Mouse (Mus musculus) testis, adult 2 months (tissue): ENCODE measurements around the gene Slc16a6. TPM values are rescaled to one million over a fixed set of nuclear protein-coding genes. Genes with fewer than 3 reads are reported as not detected.
"Not testable (repeated sequence)": the region's sequence is repeated elsewhere in the genome, so short reads cannot be mapped to it uniquely, and the experiment has no call there.

Experiments
- H3K27ac ChIP-seq: fragments of 200-500 bp; 2 replicates; pipeline ENCODE4 v1.5.1; 2012; ENCODE audit warnings: low read depth, low read length; ENCODE audit not compliant: control insufficient read depth, insufficient read depth
- H3K27me3 ChIP-seq: fragments of 200-500 bp; 2 replicates; pipeline ENCODE4 v1.6.1; 2012; ENCODE audit warnings: mild to moderate bottlenecking, low read length, moderate library complexity; ENCODE audit not compliant: control insufficient read depth, insufficient read depth
- H3K36me3 ChIP-seq: fragments of 200-500 bp; 2 replicates; pipeline ENCODE4 v1.6.1; 2012; ENCODE audit warnings: mild to moderate bottlenecking, low read length; ENCODE audit not compliant: control insufficient read depth, insufficient read depth
- H3K4me1 ChIP-seq: fragments of 200-500 bp; 2 replicates; pipeline ENCODE4 v1.6.1; 2012; ENCODE audit warnings: low read length; ENCODE audit not compliant: control insufficient read depth, insufficient read depth
- H3K4me3 ChIP-seq: fragments of 200-500 bp; 2 replicates; pipeline ENCODE4 v1.5.1; 2012; ENCODE audit warnings: low read depth, mild to moderate bottlenecking, low read length, moderate library complexity, mixed read lengths; ENCODE audit not compliant: control insufficient read depth
- CTCF ChIP-seq: fragments of 200-500 bp; IDR thresholded peaks from 2 replicates; pipeline ENCODE4 v1.5.1; 2012; ENCODE audit warnings: low read depth, mild to moderate bottlenecking, inconsistent platforms, low read length, moderate library complexity; ENCODE audit not compliant: control insufficient read depth, insufficient read depth, insufficient replicate concordance
- POLR2A ChIP-seq: fragments of 200-500 bp; IDR thresholded peaks from 2 replicates; pipeline ENCODE4 v1.6.1; 2012; ENCODE audit warnings: low read depth, mild to moderate bottlenecking, inconsistent platforms, low read length, moderate library complexity; ENCODE audit not compliant: control insufficient read depth
- polyA plus RNA-seq: library from polyadenylated mRNA; depleted of rRNA; stranded (reverse); fragments of >200 nt; gene quantifications from 2 replicates; pipeline ENCODE4 v1.2.3, GENCODE M21; 2012

The Slc16a6 gene
- polyA plus RNA-seq, 1 experiment: 1.9 TPM

DNA sequence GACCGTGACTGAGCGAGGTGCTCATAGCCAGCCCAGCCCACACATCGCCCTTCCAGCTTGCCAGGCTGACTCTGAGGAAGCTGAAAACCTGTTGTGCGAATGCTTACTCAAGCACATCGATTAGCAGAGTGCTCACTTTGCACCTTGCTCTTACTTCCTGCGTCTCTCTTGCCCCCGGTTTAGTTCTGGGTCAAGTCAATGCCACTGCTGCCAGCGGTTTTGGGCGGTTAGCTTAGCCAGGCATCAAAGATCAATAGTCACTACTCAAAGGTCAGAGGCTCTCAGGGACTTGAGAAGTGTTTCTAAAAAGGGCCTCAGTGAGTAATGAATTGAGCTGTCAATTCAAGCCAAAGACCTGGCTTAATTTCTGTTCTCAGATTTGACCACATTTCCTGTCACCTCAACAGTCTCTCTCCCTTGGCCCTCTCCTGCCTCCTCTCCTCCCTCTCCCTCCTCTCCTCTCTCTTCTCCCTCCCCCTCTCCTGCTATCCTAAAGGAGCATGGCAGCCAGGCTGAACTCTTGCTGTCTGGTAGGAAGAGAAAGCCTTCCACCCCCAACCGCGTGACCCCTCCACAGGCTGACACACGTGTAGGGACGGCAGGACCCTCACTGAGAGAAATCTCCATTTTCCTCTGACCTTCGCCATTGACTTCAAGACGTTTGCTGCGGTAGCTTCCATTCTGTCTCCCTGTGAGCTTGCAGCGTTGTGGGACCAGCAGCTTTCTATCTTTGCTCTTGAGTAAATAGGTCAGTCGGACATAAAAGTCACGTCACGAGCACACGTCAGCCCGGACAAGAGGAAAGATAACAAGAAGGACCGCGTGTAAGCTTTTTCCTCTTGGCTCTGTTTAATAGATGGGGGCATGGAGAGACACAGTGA lies 21.7 kb upstream of the Slc16a6 start:
- Histone ChIP-seq H3K36me3 (no peaks in the 10 kb centered on the region), H3K27me3 (no peaks in the 10 kb centered on the region), H3K4me3 (no peak overlapping the region), H3K4me1 (peaks cover 2% of the 10 kb centered on the region; the same call in 1 of the 2 replicates), H3K27ac (no peak overlapping the region)
- TF ChIP-seq CTCF (no peak), POLR2A (no peak)

DNA sequence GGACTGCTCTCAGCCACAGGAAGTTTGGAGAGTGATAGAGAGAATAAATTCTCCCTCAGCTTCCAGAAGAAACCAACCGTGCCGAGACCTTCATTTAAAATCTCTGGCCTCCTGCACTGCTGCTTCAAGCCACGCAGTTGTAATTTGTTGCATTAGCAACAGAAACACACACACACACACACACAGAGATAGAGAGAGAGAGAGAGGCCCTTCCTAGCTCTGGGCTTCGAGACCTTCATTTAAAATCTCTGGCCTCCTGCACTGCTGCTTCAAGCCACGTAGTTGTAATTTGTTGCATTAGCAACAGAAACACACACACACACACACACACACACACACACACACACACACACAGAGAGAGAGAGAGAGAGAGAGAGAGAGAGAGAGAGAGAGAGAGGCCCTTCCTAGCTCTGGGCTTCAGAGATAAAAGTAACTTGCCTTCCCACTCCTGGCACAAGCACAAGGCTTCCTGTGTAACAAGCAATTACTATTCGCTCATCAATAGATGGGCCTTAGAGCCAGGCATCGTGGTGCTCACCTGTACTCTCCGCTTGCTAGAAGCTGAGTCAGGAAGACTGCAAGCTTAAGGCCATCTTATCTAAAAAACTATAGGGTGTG lies 19.6 kb upstream of the Slc16a6 start:
- not testable (repeated sequence) for H3K4me3 ChIP-seq, H3K27me3 ChIP-seq, H3K4me1 ChIP-seq, H3K36me3 ChIP-seq, H3K27ac ChIP-seq

DNA sequence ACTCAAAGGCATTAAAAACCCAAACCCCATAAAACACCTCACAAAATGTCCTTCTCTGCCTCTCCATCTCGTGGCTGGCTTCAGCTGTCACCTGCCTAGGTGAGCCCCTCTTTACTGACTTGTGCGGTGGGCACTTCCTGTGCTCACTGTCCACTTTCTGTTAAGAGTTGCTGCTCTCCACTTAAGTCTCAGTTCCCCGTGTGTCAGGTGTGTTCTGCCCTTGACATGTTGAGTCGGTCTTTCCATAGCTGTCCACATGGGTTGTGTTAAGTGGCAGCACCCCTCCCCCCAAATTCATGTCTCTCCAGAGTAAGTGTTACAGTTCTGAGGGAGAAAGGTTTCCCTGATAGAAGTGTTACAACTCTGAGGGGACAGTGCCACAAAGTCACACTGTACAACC lies 18.4 kb upstream of the Slc16a6 start:
- Histone ChIP-seq H3K4me3 (no peak overlapping the region), H3K27ac (no peak overlapping the region), H3K27me3 (no peaks in the 10 kb centered on the region), H3K36me3 (no peaks in the 10 kb centered on the region), H3K4me1 (peaks cover 2% of the 10 kb centered on the region; the same call in 1 of the 2 replicates)
- TF ChIP-seq CTCF (no peak), POLR2A (no peak)

DNA sequence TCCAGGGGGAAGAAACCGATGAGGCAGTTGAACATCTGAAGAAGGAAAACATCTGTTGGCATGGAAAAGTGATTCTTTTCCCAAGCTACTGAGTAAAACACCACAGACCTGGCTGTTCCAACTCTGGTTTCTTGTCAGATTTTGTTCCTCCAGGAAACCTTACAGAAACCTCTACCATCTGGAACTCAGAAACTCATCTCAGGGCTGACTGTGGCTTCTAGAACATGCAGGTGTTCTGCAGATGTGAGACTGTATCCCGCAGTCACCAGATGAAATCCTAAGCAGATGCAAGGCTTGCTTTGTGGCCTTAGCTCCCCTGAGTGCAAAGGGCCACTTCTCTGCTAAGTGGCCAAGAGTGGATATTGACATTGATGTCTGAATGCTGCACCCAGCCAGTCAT lies 16.4 kb upstream of the Slc16a6 start:
- Histone ChIP-seq H3K27me3 (no peaks in the 10 kb centered on the region), H3K36me3 (no peaks in the 10 kb centered on the region), H3K27ac (no peak overlapping the region), H3K4me3 (no peak overlapping the region), H3K4me1 (no peaks in the 10 kb centered on the region)
- TF ChIP-seq POLR2A: no peak
- no peak for TF ChIP-seq CTCF

DNA sequence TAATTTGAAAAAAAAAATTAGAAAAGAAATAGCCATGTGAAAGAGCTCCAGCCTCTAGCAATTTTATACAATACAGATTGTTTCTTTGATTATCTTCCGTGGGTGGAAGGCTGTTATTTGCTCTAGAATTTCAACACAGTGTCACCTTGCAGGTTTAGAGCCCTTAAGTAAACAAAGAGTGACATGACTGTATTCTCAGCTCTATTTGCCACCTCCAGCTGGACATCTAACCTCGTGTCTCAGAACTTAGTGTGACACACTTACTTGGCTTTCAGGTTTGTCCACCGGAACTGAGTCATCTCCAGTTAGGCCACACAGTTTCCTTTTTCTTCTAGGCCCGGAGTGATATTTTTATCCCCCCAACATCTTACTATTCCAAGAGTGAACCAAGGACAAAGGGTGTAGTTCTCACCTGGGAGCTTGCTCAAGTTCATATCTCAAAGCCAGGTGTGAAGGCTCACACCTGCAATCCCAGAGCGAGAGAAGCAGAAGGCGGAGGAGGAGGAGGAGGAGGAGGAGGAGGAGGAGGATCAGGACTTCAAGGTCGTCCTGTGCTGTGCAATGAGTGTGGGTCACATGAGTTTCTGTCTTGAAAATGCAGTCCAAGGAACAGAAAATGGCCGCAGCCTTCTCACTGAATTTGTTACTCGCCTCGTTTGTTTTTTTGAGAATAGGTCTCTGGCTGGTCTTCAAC lies 14.7 kb upstream of the Slc16a6 start:
- Histone ChIP-seq H3K4me1 (no peaks in the 10 kb centered on the region), H3K36me3 (no peaks in the 10 kb centered on the region), H3K4me3 (no peak overlapping the region), H3K27me3 (no peaks in the 10 kb centered on the region), H3K27ac (no peak overlapping the region)
- TF ChIP-seq CTCF: no peak
- TF ChIP-seq POLR2A: no peak

GRCm38 (mm10) chr11:109487111-109487510 lies 13.7 kb upstream of the Slc16a6 start:
- Histone ChIP-seq H3K4me3 (no peak overlapping the region), H3K4me1 (no peaks in the 10 kb centered on the region), H3K27me3 (no peaks in the 10 kb centered on the region)

DNA sequence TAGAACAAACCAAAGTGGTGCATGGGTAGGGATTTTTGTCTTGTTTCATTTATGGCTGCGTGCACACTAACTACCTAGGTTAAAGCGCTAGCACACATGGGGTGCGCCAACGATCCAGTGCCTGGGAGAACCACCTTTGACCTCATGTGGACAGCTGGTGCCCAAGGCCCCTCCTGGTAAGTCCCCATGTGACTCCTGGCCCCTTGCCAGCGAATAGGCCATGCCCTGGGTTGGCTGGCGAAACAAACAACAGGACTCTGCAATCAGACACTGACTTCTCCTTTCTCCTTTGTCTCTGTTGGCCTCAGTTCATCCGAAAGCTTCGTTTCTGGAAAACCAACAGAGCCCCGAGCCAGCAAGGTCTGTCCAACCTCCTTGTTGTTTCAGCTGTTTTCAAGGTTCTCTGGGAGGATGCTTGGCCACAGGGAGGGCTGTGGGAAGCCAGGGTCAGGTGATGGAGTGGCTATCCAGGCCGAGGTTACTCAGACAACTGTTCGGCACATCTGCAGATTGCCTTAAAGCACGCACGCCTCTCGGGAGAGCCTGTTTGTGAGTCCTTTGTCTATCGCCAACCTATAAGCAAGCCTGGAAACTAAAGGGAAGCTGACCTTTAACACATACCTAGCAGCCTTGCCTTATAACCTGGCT lies 12.1 kb upstream of the Slc16a6 start:
- no peaks in the 10 kb centered on the region for H3K4me1 ChIP-seq
- no peak for TF ChIP-seq POLR2A
- TF ChIP-seq CTCF: no peak

More at GRCm38 (mm10) chr11:109487111-109487510, 13.7 kb upstream of the Slc16a6 start:
- H3K27ac ChIP-seq: no peak overlapping the region
- no peak for TF ChIP-seq CTCF
- no peak for TF ChIP-seq POLR2A
- H3K36me3 ChIP-seq: no peaks in the 10 kb centered on the region

GRCm38 (mm10) chr11:109480440-109480839 lies 7.0 kb upstream of the Slc16a6 start:
- TF ChIP-seq CTCF: no peak
- TF ChIP-seq POLR2A: no peak
- Histone ChIP-seq H3K4me3 (no peak overlapping the region), H3K4me1 (no peaks in the 10 kb centered on the region), H3K27ac (no peak overlapping the region), H3K36me3 (no peaks in the 10 kb centered on the region), H3K27me3 (no peaks in the 10 kb centered on the region)

More for the DNA sequence above, 12.1 kb upstream of the Slc16a6 start:
- Histone ChIP-seq H3K4me3 (no peak overlapping the region), H3K27ac (no peak overlapping the region; the same call in 1 of the 2 replicates), H3K27me3 (no peaks in the 10 kb centered on the region), H3K36me3 (no peaks in the 10 kb centered on the region)
